18 mouse cellular contexts compared by ENCODE assay signal in genomic region chr10:15218883-15219282, GRCm38 (mm10).
"Had no signal": no experiment of that assay in that cellular context is flagged by ENCODE, and none has a peak within 500 bp of the region (broad histone marks: within the 10 kb centered on the region; RNA-seq: fewer than 3 reads in every experiment).

No protein-coding gene starts in this region.

- H3K9me3 ChIP-seq: midbrain, embryonic 10.5 days; midbrain, embryonic 12.5 days; neural tube, embryonic 13.5 days; neural tube, embryonic 15.5 days had no signal

- H3K4me2 ChIP-seq: lung, embryonic 14.5 days; midbrain, embryonic 12.5 days; neural tube, embryonic 13.5 days; neural tube, embryonic 15.5 days had no signal

- H3K4me1 ChIP-seq: midbrain, embryonic 10.5 days; midbrain, embryonic 12.5 days; neural tube, embryonic 13.5 days; neural tube, embryonic 15.5 days had no signal

- DNase-seq: lung, adult 18-20 months; lung, embryonic 14.5 days; lung, postnatal 10 days; lung, postnatal 4 days; midbrain, embryonic 14.5 days; retina, postnatal 1 day; right cerebral cortex, adult 18-20 months; right cerebral cortex, postnatal 25 days; right cerebral cortex, postnatal 4 days; spleen, adult 18-20 months; thymus, adult 2 months; thymus, postnatal 25 days; thymus, postnatal 4 days had no signal

- H3K9ac ChIP-seq: lung, embryonic 14.5 days; midbrain, embryonic 12.5 days; neural tube, embryonic 13.5 days; neural tube, embryonic 15.5 days had no signal

- H3K4me3 ChIP-seq: midbrain, embryonic 10.5 days; midbrain, embryonic 12.5 days; myocyte; neural tube, embryonic 13.5 days; neural tube, embryonic 15.5 days had no signal

- H3K36me3 ChIP-seq: midbrain, embryonic 10.5 days; midbrain, embryonic 12.5 days; neural tube, embryonic 13.5 days; neural tube, embryonic 15.5 days had no signal

- H3K27ac ChIP-seq: midbrain, embryonic 10.5 days; midbrain, embryonic 12.5 days; neural tube, embryonic 13.5 days; neural tube, embryonic 15.5 days had no signal

- H3K27me3 ChIP-seq: midbrain, embryonic 12.5 days; neural tube, embryonic 13.5 days; neural tube, embryonic 15.5 days had no signal
